ENCODE assay signal across 25 mouse cellular contexts in the genomic region with DNA sequence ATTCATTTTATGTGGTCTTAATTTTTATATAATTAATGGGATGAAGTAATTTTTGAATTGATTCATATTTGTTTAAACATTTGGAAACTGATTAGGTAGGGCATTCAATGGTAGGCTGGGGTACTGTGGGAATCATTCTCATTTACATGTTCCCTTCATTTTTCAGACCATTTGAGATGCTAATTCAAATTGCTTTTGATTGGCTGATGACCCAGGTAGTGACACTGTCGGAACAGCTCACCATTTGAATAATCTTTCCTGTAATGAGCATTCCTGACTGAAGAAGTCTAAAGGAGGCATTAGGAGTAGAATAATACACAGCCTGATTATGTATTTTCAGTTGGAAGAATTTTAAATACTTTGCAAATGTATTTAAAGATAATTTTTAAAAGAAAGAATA.
"Had no signal": no experiment of that assay in that cellular context is flagged by ENCODE, and none has a peak within 500 bp of the region (broad histone marks: within the 10 kb centered on the region; RNA-seq: fewer than 3 reads in every experiment).

No protein-coding gene starts in this region.

- ATAC-seq: hindbrain, embryonic 16.5 days; inflammation-experienced regulatory T-cells, adult 6 months; intestine, embryonic 15.5 days; intestine, postnatal 0 days had no signal

- H3K4me1 ChIP-seq: heart, embryonic 10.5 days; heart, embryonic 12.5 days; hindbrain, embryonic 10.5 days; intestine, embryonic 15.5 days; limb, embryonic 10.5 days; limb, embryonic 12.5 days had no signal

- H3K36me3 ChIP-seq: heart, embryonic 10.5 days; heart, embryonic 12.5 days; hindbrain, embryonic 10.5 days; intestine, embryonic 15.5 days; limb, embryonic 10.5 days; limb, embryonic 12.5 days had no signal

- H3K9me3 ChIP-seq: heart, embryonic 10.5 days; hindbrain, embryonic 10.5 days; intestine, embryonic 15.5 days; limb, embryonic 10.5 days; limb, embryonic 12.5 days had no signal

- DNase-seq: gastrocnemius, adult 2 months; gastrocnemius, postnatal 10 days; gastrocnemius, postnatal 25 days; heart, adult 18-20 months; heart, postnatal 10 days; heart, postnatal 4 days; kidney, adult 18-20 months; kidney, adult 8-10 months; kidney, postnatal 10 days; kidney, postnatal 25 days; kidney, postnatal 4 days; liver had no signal

- H3K27ac ChIP-seq: gastrocnemius, adult 2 months; heart, embryonic 10.5 days; hindbrain, embryonic 10.5 days; hindbrain, embryonic 14.5 days; intestine, embryonic 15.5 days; layer of hippocampus, adult 2 months; left cerebral cortex, adult 2 months; limb, embryonic 10.5 days; limb, embryonic 12.5 days had no signal

- H3K27me3 ChIP-seq: heart, embryonic 12.5 days; intestine, embryonic 15.5 days; limb, embryonic 12.5 days had no signal

- H3K9ac ChIP-seq: heart, embryonic 12.5 days; hindbrain, embryonic 14.5 days; intestine, embryonic 15.5 days; limb, embryonic 12.5 days had no signal

- H3K4me2 ChIP-seq: heart, embryonic 12.5 days; hindbrain, embryonic 14.5 days; intestine, embryonic 15.5 days; limb, embryonic 12.5 days; liver, embryonic 11.5 days had no signal

- H3K4me3 ChIP-seq: gastrocnemius, adult 2 months; heart, embryonic 10.5 days; heart, embryonic 12.5 days; hindbrain, embryonic 10.5 days; intestine, embryonic 15.5 days; layer of hippocampus, adult 2 months; left cerebral cortex, adult 2 months; limb, embryonic 10.5 days; limb, embryonic 12.5 days had no signal
